Mouse (Mus musculus) myocyte (in vitro differentiated cells): Measurements from ENCODE around the gene Gm44596. TPM values are rescaled to one million over a fixed set of nuclear protein-coding genes. Genes with fewer than 3 reads are reported as not detected.
"Not testable (repeated sequence)": the region's sequence is repeated elsewhere in the genome, so short reads cannot be mapped to it uniquely, and the experiment has no call there.

ENCODE experiments used
- H3K27me3 ChIP-seq: one replicate; pipeline ENCODE4 v1.6.1; 2011; ENCODE audit not compliant: control insufficient read depth, insufficient read depth, insufficient read length
- H3K36me3 ChIP-seq: one replicate; pipeline ENCODE4 v1.6.1; 2011; ENCODE audit not compliant: control insufficient read depth, insufficient read depth
- H3K4me2 ChIP-seq: one replicate; pipeline ENCODE4 v1.6.1; 2011; ENCODE audit warnings: low read depth, control low read depth
- H3K4me3 ChIP-seq: one replicate; pipeline ENCODE4 v1.5.1; 2011; ENCODE audit warnings: mild to moderate bottlenecking, control low read depth, moderate library complexity
- H3K79me2 ChIP-seq: one replicate; pipeline ENCODE4 v1.6.1; 2011; ENCODE audit not compliant: control insufficient read depth, insufficient read depth
- H3ac ChIP-seq: one replicate; pipeline ENCODE4 v1.6.1; 2011; ENCODE audit not compliant: control insufficient read depth, insufficient read length
- CEBPB ChIP-seq: IDR thresholded peaks from 2 replicates; pipeline ENCODE4 v1.6.1; 2011; ENCODE audit warnings: mild to moderate bottlenecking, moderate library complexity; ENCODE audit not compliant: poor library complexity, insufficient read depth, severe bottlenecking
- E2F4 ChIP-seq: IDR thresholded peaks from one replicate; pipeline ENCODE4 v1.6.1; 2011; ENCODE audit warnings: mild to moderate bottlenecking, control low read depth, moderate library complexity; ENCODE audit not compliant: insufficient read depth
- MAX ChIP-seq: IDR thresholded peaks from one replicate; pipeline ENCODE4 v1.6.1; 2011; ENCODE audit warnings: low read depth, mild to moderate bottlenecking, control low read depth
- MYOD1 ChIP-seq, 3 experiments: IDR thresholded peaks; one replicate each; pipeline ENCODE4 v1.6.1; 2011; ENCODE audit warnings: control low read depth in 2 of 3, low read depth in 2 of 3, mild to moderate bottlenecking in 2 of 3, moderate library complexity in 1 of 3; ENCODE audit not compliant: insufficient read length in 2 of 3, control insufficient read depth in 1 of 3
- MYOG ChIP-seq, 3 experiments: IDR thresholded peaks; one replicate each; pipeline ENCODE4 v1.6.1; 2011; ENCODE audit warnings: control low read depth in 2 of 3, low read depth in 2 of 3, mild to moderate bottlenecking in 2 of 3; ENCODE audit not compliant: insufficient read length in 2 of 3, control insufficient read depth in 1 of 3, insufficient read depth in 1 of 3
- POLR2A ChIP-seq: IDR thresholded peaks from one replicate; pipeline ENCODE4 v1.6.1; 2011; ENCODE audit warnings: low read depth, mild to moderate bottlenecking, control low read depth, moderate library complexity; ENCODE audit not compliant: insufficient read length
- POLR2AphosphoS2 ChIP-seq: IDR thresholded peaks from one replicate; pipeline ENCODE4 v1.6.1; 2011; ENCODE audit warnings: low read depth, control low read depth; ENCODE audit not compliant: insufficient read length
- REST ChIP-seq: IDR thresholded peaks from one replicate; pipeline ENCODE4 v1.6.1; 2011; ENCODE audit warnings: mild to moderate bottlenecking, control low read depth, moderate library complexity; ENCODE audit not compliant: insufficient read depth, insufficient read length
- SRF ChIP-seq: IDR thresholded peaks from one replicate; pipeline ENCODE4 v1.6.1; 2011; ENCODE audit warnings: low read depth; ENCODE audit not compliant: control insufficient read depth, insufficient read length
- TCF12 ChIP-seq: IDR thresholded peaks from one replicate; pipeline ENCODE4 v1.6.1; 2011; ENCODE audit warnings: mild to moderate bottlenecking, control low read depth; ENCODE audit not compliant: poor library complexity, insufficient read depth, severe bottlenecking
- TCF3 ChIP-seq: IDR thresholded peaks from one replicate; pipeline ENCODE4 v1.6.1; 2011; ENCODE audit warnings: low read depth, control low read depth; ENCODE audit not compliant: insufficient read length
- USF1 ChIP-seq: IDR thresholded peaks from one replicate; pipeline ENCODE4 v1.6.1; 2011; ENCODE audit warnings: low read depth, mild to moderate bottlenecking, control low read depth, moderate library complexity
- polyA plus RNA-seq: library from polyadenylated mRNA; unstranded; fragments of >200 nt; fragmentation: generic; extraction: Trizol; gene quantifications from one replicate; pipeline ENCODE4 v1.2.1, GENCODE M21; 2012; ENCODE audit warnings: missing spikeins

Gm44596 gene
- polyA plus RNA-seq, 1 experiment = not detected

GRCm38 (mm10) chr6:128364721-128365120 lies 10.6 kb upstream of the Gm44596 start:
- Histone ChIP-seq H3K36me3 (peaks cover 18% of the 10 kb centered on the region), H3K27me3 (no peaks in the 10 kb centered on the region), H3ac (no peak overlapping the region), H3K4me2 (peak overlapping the region; percentile 71), H3K79me2 (peaks cover 43% of the 10 kb centered on the region), H3K4me3 (no peak overlapping the region)
- TF ChIP-seq MAX (no peak), POLR2A (no peak), REST (no peak), CEBPB (no peak), MYOG (IDR thresholded peaks at IDR 0.05; ENCODE audit: control insufficient read depth in 1 of 3, insufficient read depth in 1 of 3, insufficient read length in 2 of 3, low read depth in 2 of 3) (no peak), MYOD1 (IDR thresholded peaks at IDR 0.05; ENCODE audit: control insufficient read depth in 1 of 3, insufficient read length in 2 of 3, low read depth in 2 of 3) (no peak), POLR2AphosphoS2 (no peak), SRF (no peak), TCF12 (no peak), USF1 (no peak), TCF3 (no peak), E2F4 (no peak)

- TF ChIP-seq CEBPB (no peak), E2F4 (no peak), REST (no peak), TCF3 (no peak), MAX (no peak), POLR2A (no peak), MYOG (IDR thresholded peaks at IDR 0.05; ENCODE audit: control insufficient read depth in 1 of 3, insufficient read depth in 1 of 3, insufficient read length in 2 of 3, low read depth in 2 of 3) (no peak), POLR2AphosphoS2 (no peak), TCF12 (no peak), MYOD1 (IDR thresholded peaks at IDR 0.05; ENCODE audit: control insufficient read depth in 1 of 3, insufficient read length in 2 of 3, low read depth in 2 of 3) (no peak), USF1 (no peak), SRF (no peak)
- Histone ChIP-seq H3K4me2 (no peak overlapping the region), H3K4me3 (no peak overlapping the region), H3K36me3 (peaks cover 32% of the 10 kb centered on the region), H3K27me3 (no peaks in the 10 kb centered on the region), H3K79me2 (peaks cover 25% of the 10 kb centered on the region), H3ac (no peak overlapping the region)
These were observed 8.8 kb upstream of the Gm44596 start for GRCm38 (mm10) chr6:128366466-128366865.

GRCm38 (mm10) chr6:128370040-128370439 lies 5.3 kb upstream of the Gm44596 start:
- H3K36me3 ChIP-seq = peaks cover 32% of the 10 kb centered on the region
- H3K79me2 ChIP-seq = peaks cover 14% of the 10 kb centered on the region
- H3ac ChIP-seq = no peak overlapping the region
- no peak overlapping the region for H3K4me2 ChIP-seq
- no peaks in the 10 kb centered on the region for H3K27me3 ChIP-seq
- TF ChIP-seq POLR2A = no peak
- TF ChIP-seq MYOG (IDR thresholded peaks at IDR 0.05; ENCODE audit: control insufficient read depth in 1 of 3, insufficient read depth in 1 of 3, insufficient read length in 2 of 3, low read depth in 2 of 3) = no peak
- TF ChIP-seq POLR2AphosphoS2 = no peak
- TF ChIP-seq TCF12 = no peak
- TF ChIP-seq CEBPB = no peak
- no peak overlapping the region for H3K4me3 ChIP-seq

- Histone ChIP-seq H3K4me3 (no peak overlapping the region), H3K79me2 (no peaks in the 10 kb centered on the region), H3K36me3 (no peaks in the 10 kb centered on the region), H3K27me3 (no peaks in the 10 kb centered on the region), H3K4me2 (no peak overlapping the region), H3ac (no peak overlapping the region)
- TF ChIP-seq POLR2A (no peak), POLR2AphosphoS2 (peak; percentile 12), SRF (no peak), MYOG (IDR thresholded peaks at IDR 0.05; ENCODE audit: control insufficient read depth in 1 of 3, insufficient read depth in 1 of 3, insufficient read length in 2 of 3, low read depth in 2 of 3) (no peak), MYOD1 (IDR thresholded peaks at IDR 0.05; ENCODE audit: control insufficient read depth in 1 of 3, insufficient read length in 2 of 3, low read depth in 2 of 3) (no peak)
These were observed 1.2 kb downstream of the Gm44596 start for GRCm38 (mm10) chr6:128376371-128377085.

GRCm38 (mm10) chr6:128379636-128380035 lies 4.3 kb downstream of the Gm44596 start:
- Histone ChIP-seq H3ac (no peak overlapping the region), H3K4me3 (no peak overlapping the region), H3K27me3 (no peaks in the 10 kb centered on the region), H3K36me3 (no peaks in the 10 kb centered on the region), H3K79me2 (no peaks in the 10 kb centered on the region), H3K4me2 (no peak overlapping the region)
- no peak for TF ChIP-seq MAX
- no peak for TF ChIP-seq USF1
- no peak for TF ChIP-seq REST
- no peak for TF ChIP-seq MYOG (IDR thresholded peaks at IDR 0.05; ENCODE audit: control insufficient read depth in 1 of 3, insufficient read depth in 1 of 3, insufficient read length in 2 of 3, low read depth in 2 of 3)
- TF ChIP-seq TCF12 = no peak
- no peak for TF ChIP-seq POLR2A
- TF ChIP-seq POLR2AphosphoS2 = no peak
- no peak for TF ChIP-seq MYOD1 (IDR thresholded peaks at IDR 0.05; ENCODE audit: control insufficient read depth in 1 of 3, insufficient read length in 2 of 3, low read depth in 2 of 3)
- no peak for TF ChIP-seq CEBPB
- TF ChIP-seq TCF3 = no peak
- no peak for TF ChIP-seq SRF
- no peak for TF ChIP-seq E2F4

GRCm38 (mm10) chr6:128380594-128381167 lies 5.4 kb downstream of the Gm44596 start:
- not testable (repeated sequence) for H3ac ChIP-seq, H3K79me2 ChIP-seq, H3K4me2 ChIP-seq, H3K27me3 ChIP-seq, H3K36me3 ChIP-seq, H3K4me3 ChIP-seq
